Mouse (Mus musculus) layer of hippocampus, postnatal 25 days (tissue): ENCODE data around the gene Cldn14. TPM values are rescaled to one million over a fixed set of nuclear protein-coding genes. Genes with fewer than 3 reads are reported as not detected.

Source experiments
- DNase-seq, 2 experiments: peaks; one replicate each; pipeline ENCODE4 v3.0.0; 2022; ENCODE audit warnings: mixed read lengths in 2 of 2, low spot score in 1 of 2; ENCODE audit errors: extremely low spot score in 1 of 2
- total RNA-seq, 2 experiments: library from RNA; stranded (reverse); gene quantifications; 2 replicates each; pipeline ENCODE4 v1.2.3; 2021

Cldn14 gene
- total RNA-seq, 2 experiments from 2014 or later = 3.0 to 4.2 TPM

DNA sequence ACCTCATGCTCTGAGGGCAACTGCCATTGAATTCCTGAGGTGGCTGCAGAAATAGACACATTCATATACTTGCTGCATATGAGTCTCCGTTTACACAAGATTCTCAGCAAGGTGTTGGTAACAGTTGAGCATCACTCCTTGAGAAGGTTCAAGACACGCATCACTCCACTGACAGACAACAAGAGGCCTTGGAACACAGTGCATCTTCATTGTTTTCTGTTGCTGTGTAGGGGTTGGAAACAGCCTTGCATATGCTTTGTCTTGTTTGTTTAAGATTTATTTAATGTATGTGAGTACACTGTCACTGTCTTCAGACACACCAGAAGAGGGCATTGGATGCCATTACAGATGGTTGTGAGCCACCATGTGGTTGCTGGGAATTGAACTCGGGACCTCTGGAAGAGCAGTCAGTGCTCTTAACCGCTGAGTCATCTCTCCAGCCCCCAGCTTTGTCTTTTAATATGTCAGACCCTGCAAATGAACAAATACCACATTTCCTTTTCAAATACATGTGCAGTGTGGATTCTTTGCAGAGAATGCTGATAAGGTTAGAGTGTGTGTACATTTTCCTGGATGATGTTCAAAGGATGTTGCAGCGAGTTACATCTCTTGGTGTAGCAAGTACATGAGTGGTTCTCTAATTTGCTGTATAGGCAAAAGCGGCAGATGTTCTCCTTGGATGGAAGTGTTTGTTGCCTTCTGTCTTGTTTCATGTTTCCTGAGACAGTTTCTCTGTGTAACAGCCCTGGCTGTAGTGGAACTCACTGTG lies 130.8 kb downstream of the Cldn14 start:
- DNase-seq = no peak

DNA sequence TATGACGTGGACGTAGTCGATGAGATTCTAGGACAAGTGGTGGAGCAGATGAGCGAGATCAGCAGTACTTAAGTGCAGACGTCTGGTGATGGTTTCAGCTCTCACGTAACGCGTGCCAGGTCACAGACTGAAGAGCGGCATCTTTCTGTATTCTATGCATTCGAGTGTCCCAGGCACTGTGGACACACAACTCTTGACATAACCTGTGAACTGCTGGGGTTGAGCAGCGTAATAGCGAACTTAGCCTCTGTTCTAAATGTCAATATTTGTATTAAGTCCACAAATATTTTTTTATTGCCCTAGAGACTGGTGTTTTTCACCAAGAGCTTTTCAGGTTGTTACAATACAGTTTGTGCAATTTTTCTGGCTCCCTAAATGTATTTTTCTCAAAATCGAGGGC lies 133.8 kb downstream of the Cldn14 start:
- no peak for DNase-seq

Other genes with a start within 250 kb of the Cldn14 start
- gene Morc3, start 176.7 kb downstream of the Cldn14 start, total RNA-seq = 10 to 100 TPM; 29.2 to 29.9 TPM
- 1 to 10 TPM; 1.8 to 2.2 TPM for gene Chaf1b, start 124.9 kb downstream of the Cldn14 start, total RNA-seq
- under 1 TPM; 0.20 to 0.23 TPM for gene Sim2, start 76.1 kb upstream of the Cldn14 start, total RNA-seq